Mouse (Mus musculus) kidney, adult 11 months (tissue): ENCODE results near the gene Olfr1283.
"Not testable (repeated sequence)": the region's sequence is repeated elsewhere in the genome, so short reads cannot be mapped to it uniquely, and the experiment has no call there.

Source experiments
- DNase-seq: peaks from one replicate; pipeline ENCODE4 v3.0.0; 2022

Gene Olfr1283

GRCm38 (mm10) chr2:111366490-111366889 is at the start of gene Olfr1283:
Gene Olfr1283 (plus strand): TSS chr2:111366790.
- no peak for DNase-seq

DNA sequence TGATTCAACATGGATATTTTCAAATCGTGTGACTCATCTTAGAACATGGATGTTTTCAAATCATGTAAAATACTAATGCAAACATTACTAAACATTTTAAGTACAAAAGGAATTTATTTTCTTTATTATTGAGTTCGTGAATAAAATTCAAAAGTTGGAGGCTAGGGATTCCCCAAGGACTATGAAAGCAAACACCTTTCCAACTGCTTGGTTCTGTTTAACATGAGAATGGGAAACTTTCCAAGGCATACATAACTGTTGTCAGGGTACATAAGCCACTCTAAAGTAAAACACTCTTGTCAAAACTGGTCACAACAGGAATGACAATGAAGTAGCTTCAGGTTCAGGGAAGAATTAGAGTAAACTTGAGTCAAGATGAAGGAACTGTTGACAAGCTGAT is 40.4 kb upstream of the Olfr1283 start, which contains the start of gene Olfr1281:
Gene Olfr1281 (plus strand): TSS at position 301 of the 400 bp plus-strand sequence.
- no peak for DNase-seq

DNA sequence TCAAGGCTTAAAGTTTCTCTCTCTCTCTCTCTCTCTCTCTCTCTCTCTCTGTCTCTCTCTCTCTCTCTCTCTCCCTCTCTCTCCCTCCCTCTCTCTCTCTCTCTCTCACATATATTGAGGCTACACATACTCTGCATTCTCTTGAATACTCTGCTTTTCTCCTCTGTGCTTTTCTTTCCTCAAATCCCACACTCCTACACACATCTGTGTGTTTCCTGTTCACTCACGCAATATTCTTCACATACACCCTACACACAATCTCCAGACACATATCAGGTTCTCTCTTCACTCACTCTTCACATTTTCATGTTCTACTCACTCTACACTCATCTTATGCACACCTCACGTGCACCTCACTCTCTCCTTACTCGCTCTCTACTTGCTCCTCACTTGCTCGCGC is 32.9 kb upstream of the Olfr1283 start:
- not testable (repeated sequence) for DNase-seq

GRCm38 (mm10) chr2:111335976-111336375 is 30.6 kb upstream of the Olfr1283 start, which contains the start of gene Olfr1282:
Gene Olfr1282 (minus strand): TSS chr2:111336076.
- no peak for DNase-seq

- no peak for DNase-seq
Observed at GRCm38 (mm10) chr2:111375222-111375621, 8.6 kb downstream of the Olfr1283 start, which contains the start of gene Olfr1284. Gene Olfr1284 (plus strand): TSS chr2:111375522.
